Mouse (Mus musculus) thymus, postnatal 36 days (tissue): ENCODE measurements at regions not wholly inside any gene's neighbourhood (a gene's known extent, or its start where the extent isn't known, plus 50 kb on each side); places are given as distances from the start of the nearest gene placed in this dataset.

ENCODE experiments used
- DNase-seq, 2 experiments: peaks; one replicate each; pipeline ENCODE4 v3.0.0; 2022; ENCODE audit warnings: mixed read lengths in 2 of 2

DNA sequence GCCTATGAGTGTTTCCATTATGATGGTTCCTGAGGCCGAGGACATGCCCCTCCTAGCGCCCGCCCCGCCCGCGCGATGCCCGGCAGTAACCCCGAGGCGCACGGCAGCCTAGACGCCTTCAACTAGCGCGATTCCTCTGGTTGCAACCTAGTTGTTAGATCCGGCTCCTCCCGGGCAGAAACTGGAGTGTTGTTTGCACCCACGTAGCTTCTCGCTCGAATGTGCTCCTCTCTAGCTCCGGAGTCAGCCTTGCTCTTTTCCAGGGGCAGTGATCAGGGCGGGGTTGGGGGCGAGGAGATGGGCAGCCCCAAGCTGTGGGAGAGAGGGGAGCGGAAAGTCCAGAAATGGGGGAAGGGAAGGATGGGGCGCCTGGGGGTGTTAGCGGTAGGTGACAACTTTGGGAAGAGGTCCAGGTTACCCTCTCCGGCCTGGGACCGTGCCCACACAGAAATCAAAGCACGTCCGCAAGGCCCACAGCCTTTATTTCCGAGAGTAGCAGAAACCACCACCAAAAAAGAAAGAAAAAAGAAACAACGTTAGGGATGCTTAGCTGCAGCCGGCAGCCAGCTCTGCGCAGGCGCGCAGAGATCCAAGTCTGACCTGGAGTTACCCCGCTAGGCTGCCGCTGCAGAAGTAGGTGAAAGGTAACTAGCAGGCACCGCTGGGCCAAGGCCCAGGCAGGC, 58.1 kb upstream of the Abca1 start:
- DNase-seq: peak; percentile 75 to 86

DNA sequence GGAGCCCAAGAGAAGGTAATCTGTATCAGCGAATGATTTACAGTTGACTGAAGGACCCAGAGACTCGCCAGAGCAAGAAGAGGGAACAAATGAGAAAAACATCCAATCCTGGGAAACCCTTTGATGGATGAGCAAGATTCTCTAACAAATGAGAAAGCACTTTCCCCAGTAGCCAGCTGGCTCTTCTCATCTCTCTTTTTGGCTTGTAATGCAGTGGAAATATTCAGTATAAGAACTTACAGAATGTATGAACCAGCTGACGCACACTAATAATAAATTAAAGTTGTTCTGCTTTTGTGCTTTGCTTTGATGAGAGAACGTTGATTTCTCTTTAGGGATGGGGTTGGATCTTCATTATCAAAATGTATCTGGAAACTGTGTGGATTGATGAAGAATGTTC, 52.8 kb upstream of the Abca1 start:
- no peak for DNase-seq

DNA sequence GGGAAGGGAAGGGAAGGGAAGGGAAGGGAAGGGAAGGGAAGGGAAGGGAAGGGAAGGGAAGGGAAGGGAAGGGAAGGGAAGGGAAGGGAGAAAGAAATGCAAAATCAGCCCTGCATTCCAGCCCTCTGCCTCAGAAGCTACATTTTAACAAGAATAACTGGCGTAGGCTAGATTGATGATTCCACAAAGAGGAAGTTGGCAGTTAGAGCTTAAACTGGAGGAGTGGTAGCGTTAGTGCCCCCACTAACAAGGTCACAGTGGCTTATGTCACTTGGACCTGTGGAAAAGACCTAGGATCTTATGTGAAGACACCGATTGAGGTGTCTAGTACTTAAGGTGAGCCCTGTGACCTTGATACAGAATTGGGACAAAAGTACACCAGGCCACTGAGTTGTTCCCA, 51.0 kb upstream of the Abca1 start:
- no peak for DNase-seq
